Mouse (Mus musculus) kidney, adult 10 weeks (tissue): Measurements from ENCODE around the gene Gm20903. TPM values are rescaled to one million over a fixed set of nuclear protein-coding genes. Genes with fewer than 3 reads are reported as not detected.

Experiments
- polyA plus RNA-seq: library from polyadenylated mRNA; stranded (reverse); fragments of 350-450 nt; fragmentation: Illumina TruSeq; extraction: RNeasy Lipid Tissue Mini Kit (QIAGEN cat#74804); gene quantifications from one replicate; pipeline ENCODE4 v1.2.3, GENCODE M21; 2014; ENCODE audit warnings: low read depth, low replicate concordance

The Gm20903 gene
- polyA plus RNA-seq, result not detected

GRCm38 (mm10) chrY:73669015-73669414 is at the start of gene Gm20903:
Gm20903 (plus strand) TSS chrY:73669315.

